Mouse (Mus musculus) C2C12 (cell line): ENCODE measurements around the gene Wdr91.

Source experiments
- CTCF ChIP-seq: IDR thresholded peaks from one replicate; pipeline ENCODE4 v1.5.1; 2011; ENCODE audit not compliant: control insufficient read depth, insufficient read depth, insufficient read length
- FOSL1 ChIP-seq: IDR thresholded peaks from one replicate; pipeline ENCODE4 v1.8.0; 2011; ENCODE audit warnings: mild to moderate bottlenecking, low read length; ENCODE audit not compliant: poor library complexity, insufficient read depth, severe bottlenecking
- MAX ChIP-seq: IDR thresholded peaks from one replicate; pipeline ENCODE4 v1.6.1; 2011; ENCODE audit warnings: mild to moderate bottlenecking, control low read depth
- MYOD1 ChIP-seq: IDR thresholded peaks from one replicate; pipeline ENCODE4 v1.6.1; 2011; ENCODE audit warnings: low read depth; ENCODE audit not compliant: control insufficient read depth, insufficient read length
- MYOG ChIP-seq: IDR thresholded peaks from one replicate; pipeline ENCODE4 v1.6.1; 2011; ENCODE audit not compliant: control insufficient read depth, insufficient read length; ENCODE audit errors: extremely low read depth
- USF1 ChIP-seq: IDR thresholded peaks from one replicate; pipeline ENCODE4 v1.6.1; 2011; ENCODE audit warnings: low read depth, mild to moderate bottlenecking, control low read depth, moderate library complexity

DNA sequence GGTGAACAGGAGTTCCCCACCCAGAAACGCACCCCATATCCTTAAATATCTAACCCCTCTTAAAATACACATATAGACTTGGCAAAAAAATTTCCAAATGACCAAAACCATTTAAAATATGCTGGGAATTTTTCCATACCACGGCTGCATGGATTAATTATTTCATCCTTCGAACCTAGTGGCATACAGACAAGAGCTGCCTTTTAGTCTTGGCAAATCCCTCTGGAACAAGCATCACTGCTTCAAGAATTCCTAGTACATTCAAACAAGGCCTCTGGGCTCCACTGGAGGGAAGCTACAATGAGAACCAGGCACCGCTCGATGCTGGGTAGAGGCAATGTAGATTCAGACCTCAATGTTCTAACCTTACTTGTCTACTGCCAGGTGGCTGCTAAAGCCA is 40.0 kb downstream of the Wdr91 start:
- TF ChIP-seq CTCF (no peak), FOSL1 (no peak), MYOD1 (no peak), USF1 (no peak), MAX (no peak), MYOG (no peak)
